Mouse (Mus musculus) adrenal gland, postnatal 25 days (tissue): ENCODE data around the gene Sgsm2. TPM values are rescaled to one million over a fixed set of nuclear protein-coding genes. Genes with fewer than 3 reads are reported as not detected.
A peak's percentile ranks its signal among the peaks of the same experiment; 100 is the strongest.

Source experiments
- DNase-seq: peaks from one replicate; pipeline ENCODE4 v3.0.0; 2021; ENCODE audit warnings: mixed read lengths
- total RNA-seq: library from RNA; stranded (reverse); gene quantifications from 2 replicates; pipeline ENCODE4 v1.2.3, GENCODE M21; 2021

Sgsm2 gene
- total RNA-seq, 1 experiment from 2014 or later: 34.7 TPM

DNA sequence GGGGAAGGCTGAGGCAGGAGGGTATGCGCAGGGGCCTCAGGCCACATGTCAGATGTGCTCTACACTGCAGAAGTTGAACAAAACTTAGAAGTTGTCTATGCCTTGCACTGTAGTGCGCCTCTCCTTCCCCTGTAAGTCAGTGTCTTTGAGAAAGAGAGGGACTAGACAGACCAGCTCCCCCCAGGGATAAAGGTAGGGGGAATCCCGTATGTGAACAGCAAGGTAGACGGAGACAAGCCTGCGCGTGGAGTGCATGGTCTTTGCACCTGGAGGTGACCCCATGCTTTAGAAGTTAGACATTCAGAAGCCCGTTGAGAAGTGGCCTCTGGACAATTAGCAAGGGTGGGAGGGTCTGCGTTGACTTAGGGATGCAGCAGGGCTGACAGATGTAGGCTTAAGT, 56.1 kb downstream of the Sgsm2 start:
- no peak for DNase-seq

DNA sequence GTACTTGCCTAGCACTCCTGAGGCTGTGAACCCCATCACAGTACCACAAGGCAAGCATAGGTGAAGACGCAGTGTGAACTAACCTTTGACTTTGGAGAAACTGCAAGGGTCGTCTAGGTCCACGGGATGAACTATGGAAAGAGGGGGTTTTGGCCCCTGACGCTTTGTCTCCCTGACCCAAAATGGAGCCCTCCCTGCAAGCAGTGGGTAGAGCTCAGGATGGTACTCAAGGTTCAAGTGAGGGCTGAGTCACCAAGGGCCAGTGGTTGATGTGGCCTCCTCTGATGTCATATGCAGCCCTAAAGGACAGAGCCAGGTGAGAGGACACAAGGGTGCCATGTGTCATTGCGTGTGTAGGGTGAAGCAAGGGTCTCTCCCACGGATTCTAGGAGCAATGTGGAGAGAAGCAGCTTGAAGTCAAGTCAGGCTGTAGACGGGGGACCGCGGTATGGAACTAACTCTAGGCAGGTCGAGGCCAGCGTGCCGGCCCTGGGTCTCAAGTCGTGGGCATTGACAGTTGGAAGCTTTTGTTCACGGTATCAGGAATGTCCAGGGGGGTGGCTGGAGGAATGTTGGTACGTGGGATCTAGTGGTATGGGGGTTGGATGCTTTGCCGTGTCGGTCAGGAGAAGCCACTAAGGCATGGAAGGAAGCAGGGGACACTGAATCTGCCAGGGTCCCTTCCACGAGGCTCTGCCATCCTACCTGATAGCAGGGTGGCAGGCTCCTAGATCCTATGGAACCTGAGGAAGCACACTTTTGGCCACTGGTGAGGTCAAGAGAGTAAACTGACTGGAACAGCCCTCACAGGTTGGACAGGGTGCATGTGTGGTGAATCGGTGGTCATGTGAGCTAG, 56.8 kb downstream of the Sgsm2 start:
- DNase-seq: peak; percentile 1

DNA sequence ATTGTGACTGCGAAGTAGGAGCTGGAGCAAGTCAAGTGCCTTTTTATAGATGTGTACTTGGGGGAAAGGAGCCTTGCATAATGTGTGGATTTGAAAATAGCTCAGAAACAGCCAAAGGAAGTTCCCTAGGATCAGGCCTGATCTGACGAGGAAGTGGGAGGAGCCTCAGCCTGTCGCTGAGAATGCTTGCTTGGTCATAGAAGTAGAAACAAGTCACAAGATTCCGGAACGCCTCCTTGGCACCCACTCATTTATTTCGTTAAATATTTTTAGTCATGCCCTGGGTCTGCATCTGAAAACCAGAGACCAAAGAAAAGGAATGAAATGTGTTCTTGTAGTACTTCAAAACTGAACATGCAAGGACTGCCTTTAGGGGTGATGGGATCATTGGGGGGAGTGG, 57.9 kb downstream of the Sgsm2 start:
- peak; percentile 26 for DNase-seq

DNA sequence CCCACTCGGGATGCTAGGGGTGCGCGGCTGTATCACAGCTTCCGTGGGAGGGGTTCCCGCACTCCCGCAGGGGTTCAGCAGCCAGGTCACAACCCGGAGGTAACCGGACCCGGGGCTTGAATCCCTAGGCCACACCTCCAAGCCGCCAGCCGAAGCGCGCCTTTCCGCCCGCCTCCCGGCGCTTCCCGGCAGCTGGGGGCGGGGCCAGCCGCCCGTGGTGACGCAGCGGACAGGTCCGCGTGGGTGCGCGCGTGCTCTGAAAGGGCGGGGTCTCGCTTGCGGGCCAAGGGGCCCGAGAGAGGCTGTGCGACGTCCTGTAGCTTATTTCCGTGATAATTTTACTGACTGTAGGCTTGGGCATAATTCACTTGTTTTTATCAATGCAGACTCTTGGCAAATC, 58.4 kb downstream of the Sgsm2 start:
- DNase-seq: peak; percentile 94

DNA sequence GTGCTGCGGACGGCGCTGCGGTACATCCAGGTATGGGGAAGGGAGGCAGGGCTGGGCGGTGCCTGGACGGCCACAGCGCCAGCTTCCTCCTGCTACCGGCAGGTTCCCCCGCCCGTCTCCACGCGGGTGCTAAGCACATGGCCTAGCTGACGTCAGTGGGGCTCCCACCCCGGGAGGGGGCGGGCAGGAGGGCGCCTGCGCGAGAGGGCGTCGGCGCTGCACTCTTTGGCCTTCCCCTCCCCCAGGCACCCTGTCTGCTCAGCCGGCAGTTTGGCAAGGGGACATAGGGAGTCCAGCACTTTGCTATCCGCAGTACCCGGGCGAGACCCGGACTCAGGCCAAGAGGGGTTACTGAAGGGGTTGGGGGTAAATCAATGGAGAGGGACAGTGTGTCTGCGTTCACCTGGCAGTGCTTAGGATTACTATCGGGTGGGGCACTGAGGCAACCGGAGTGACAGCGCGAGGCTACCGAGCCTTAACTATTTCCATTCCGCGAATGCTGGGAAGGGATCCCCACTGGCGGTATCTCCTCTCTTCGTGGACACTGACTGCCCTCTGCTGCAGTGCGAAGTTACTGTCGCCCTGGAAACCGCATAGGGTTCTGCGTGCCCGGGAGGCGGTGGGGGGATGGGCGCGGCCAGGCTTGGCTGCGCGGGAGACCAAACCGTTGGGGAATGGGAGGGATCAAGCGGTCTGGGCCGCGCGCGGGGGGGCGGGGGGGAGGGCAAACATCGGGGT, 59.0 kb downstream of the Sgsm2 start:
- DNase-seq: peak; percentile 94

DNA sequence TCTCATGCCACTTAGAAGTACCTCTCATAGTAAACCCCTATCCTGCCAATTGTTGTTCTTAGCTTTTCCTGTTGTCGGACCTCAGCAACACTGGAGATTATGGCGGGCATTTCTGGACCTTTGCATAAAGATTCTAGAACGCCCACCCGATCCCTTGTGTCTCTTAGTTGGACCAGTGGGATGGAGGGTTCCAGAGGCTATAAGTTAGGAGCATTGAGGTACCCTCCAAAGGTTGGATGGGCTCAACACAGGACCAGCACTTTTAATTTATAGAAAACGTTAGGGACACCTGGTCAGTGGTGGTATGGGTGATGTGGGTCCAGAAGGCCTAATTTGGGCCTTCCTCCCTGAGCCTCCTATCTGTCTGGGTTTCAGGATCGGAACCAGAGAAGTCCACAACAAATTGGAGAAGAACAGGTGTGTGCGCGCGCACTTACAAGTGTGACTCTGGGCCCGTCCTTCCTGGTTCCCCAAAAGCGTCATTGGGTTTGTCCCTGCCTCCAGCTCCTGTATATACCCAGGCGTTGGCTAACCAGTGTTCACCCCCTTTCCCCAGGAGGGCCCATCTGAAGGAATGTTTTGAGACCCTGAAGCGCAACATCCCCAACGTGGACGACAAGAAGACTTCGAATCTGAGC, 59.7 kb downstream of the Sgsm2 start:
- no peak for DNase-seq

DNA sequence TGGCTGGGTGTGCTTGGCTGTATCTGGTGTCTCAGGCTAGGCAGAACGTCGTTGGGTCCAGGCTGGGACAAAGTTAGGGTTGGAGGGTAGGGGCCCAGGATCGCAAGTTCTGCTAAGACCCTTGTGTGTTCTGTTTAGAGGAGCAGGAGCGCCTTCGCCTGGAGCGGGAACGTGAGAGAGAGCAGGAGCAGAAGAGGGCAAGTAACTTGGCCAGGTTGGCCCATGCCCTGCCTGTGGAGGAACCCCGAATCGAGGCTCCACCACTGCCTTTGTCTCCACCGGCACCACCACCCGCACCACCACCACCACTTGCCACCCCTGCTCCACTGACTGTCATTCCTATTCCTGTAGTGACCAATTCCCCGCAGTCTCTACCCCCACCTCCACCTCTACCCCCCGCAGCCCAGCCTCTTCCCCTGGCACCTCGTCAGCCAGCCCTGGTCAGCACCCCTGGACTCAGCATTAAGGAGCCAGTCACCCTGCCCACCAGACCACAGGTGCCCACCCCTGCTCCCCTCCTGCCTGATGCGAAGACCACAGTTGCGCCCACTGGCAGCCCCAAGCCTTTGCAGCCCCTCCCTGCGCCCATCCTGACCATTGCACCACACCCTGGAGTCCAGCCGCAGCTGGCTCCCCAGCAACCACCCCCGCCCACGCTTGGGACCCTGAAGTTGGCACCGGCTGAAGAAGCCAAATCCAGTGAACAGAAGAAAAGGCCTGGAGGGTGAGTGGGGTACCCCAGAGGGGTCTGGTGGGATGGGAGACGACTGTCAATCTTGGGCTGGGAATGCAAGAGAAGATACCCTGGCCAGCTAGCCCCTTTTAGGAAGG, 60.4 kb downstream of the Sgsm2 start:
- DNase-seq: no peak

DNA sequence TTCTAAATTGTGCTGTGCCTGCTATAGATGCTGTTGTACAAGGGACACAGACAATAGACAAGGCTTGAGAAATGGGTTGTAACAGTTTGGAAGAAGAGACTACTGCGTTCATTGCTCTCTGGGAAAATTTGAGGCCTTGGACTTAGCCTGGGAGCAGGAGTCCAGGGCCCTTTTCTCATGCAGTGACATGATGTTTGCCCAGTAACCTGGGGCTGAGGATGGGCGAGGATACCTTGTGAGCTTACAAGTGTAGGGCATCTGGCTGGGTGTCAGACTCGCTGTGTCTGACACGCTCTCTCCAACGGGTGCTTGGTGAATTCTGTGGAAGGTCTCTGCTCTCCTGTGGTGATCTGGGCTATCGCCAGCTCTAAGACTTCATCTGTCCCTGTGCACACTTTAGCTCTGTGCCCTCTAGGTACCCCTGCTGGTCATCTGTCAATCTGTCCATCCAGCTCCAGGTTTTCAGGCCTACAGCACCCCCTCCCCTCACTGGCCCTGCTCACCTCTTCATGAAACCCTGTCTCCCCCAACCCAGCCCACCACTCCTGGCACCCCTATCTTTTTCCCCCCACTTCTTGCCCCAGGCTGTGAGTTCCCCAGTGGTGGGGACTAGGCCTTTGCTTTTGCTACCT, 61.2 kb downstream of the Sgsm2 start:
- DNase-seq: no peak

DNA sequence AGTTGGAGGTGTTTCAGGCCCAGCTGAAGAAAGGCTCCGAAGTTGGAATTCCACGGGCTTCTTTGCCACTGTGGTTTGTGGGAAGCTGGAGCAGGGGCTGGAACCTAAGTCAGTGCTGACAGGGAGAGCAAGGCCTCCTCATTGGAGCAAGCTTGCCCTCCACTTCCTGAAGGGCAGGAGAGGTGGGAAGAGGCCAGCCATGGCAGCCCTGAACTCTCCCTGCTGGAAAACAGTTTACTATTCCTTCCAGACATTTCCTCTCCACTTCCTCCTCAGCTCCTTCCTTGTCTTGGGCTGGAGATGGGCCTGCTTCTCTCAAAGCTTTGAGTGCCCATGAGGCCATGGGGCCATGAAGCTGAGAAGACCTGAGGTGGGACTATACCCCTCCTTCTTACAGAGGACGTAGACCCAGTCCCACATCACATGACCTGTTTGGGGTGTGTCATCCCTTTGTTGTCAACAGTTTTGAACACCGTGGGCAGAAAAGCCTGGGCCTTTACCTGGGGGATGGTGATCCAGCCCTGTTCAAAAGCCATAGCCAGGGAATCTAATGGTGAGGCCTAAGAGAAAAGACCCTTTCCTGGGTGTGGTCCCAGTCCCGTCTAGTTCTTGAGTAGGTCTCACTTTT, 62.1 kb downstream of the Sgsm2 start:
- no peak for DNase-seq

DNA sequence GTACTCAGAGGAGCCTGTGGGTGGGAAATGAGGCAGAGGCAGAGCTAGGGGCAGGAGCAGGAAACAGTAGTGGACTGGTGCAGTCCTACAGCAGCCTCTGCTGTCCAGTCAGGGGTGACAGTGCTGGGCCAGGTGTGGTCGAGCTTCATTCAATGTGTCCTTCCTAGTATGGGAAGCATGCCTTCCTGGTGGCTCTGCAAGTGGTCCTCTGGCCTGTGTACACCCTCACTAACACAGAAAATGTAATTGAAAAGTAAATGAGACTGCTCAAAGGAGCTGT, 62.6 kb downstream of the Sgsm2 start:
- DNase-seq: no peak

DNA sequence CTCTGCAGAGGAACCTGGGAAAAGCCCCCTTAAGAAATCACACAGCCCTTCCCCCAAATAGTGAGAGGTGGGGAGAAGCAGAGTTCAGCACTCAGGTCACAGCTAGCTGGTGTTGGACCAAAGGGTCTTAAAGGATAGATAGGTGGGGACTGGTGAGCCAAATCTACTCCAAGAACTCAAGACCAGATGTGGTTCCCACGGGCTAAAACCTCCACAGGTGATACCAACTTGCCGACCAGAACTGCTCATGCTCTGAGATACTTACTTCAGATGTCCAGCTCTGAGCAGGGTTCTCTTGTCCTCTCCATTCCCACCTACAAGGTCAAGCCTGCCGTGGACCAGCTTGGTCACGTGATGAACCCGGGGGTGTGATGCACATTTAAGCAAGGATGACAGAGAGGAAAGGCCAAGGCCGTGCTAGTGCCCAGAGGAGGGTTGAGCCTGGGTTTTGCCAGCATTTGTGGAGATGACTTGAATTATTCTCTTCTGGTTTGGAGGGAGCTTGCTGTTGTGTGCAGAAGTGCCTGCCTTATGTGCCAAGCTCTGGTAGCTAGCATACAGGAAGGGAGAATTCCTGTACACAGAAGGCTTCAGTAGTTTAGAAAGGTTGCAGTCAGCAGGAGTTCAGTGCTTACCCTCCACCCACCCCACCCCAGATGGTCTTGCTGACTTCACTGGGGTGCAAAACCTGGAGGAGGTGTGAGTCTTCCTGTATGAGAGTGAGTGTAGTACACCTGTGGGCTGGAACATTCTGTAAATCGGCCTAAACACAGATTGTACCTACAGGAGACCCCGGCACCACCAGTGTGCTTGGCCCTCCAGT, 63.1 kb downstream of the Sgsm2 start:
- DNase-seq: peak; percentile 73

DNA sequence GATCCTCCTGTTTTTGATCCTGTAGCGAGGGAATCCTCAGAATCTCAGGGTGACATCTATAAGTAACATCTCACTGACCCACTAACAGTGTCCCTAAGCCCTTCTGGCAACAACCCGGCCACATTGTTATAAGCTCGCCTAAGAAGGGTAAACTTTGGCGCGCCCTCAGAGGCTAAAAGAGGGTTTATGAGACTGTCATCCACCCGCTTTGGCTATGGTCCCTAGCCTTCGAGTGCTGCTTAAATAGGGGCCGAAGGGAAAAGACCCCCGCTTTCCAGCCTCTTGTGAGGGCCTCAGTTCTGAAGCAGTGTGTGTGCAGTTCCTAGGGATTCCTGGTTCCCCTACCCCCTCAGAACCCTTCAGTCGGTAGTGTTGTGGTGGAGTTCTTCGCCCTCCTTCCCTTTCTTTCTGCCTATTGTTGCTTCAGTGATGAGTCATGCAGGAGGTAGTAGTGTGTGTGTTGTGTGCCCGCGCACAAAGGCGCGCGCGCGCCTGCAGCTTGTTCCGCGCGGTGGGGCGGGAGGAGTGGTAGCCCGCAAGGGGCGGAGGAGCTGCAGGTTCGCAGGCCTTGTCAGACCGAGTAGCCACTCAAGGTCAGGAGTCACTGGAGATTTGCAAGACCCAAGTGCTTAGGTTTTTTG, 64.2 kb downstream of the Sgsm2 start:
- DNase-seq: peak; percentile 78

DNA sequence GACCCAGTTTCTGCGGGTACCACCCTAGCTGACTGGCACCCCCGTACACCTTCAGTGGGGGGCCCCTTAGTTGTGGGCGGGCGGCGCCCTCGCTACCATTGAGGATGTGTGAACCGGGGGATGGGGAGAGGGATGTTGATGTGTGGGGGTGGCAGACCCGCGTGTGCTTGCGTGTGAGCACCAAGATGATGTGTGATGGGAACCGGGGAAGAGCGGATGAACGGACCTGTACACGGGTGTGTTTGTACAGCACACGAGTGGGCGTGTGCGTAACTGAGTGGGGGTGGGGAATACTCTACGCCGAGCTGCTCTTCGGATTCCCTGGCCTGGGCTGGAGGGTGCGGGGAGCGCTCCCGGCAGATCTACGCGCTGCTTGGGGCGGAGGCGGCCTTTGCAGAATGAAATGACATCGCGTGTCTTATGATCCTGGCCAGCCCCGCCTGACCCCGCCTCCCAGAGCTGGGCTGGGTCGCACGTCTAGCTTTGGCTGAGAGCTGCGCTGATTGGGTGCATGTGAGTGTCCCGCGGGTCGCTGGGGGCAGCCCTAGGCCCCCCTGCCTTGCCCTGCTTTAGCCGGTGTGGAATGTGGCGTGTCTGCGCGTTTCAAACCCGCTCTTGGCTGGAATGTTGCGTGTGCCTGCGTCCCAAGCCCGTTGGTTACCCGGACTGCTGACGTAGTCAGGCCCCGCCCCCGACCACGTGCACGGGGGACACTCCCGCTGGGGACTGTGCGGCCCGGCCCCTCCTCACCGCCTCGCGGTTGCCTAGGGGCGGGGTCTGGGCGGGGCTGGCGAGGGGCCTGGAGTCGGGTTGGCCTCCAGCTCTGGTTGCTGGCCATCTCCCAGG, 65.0 kb downstream of the Sgsm2 start:
- peak; percentile 100 for DNase-seq

DNA sequence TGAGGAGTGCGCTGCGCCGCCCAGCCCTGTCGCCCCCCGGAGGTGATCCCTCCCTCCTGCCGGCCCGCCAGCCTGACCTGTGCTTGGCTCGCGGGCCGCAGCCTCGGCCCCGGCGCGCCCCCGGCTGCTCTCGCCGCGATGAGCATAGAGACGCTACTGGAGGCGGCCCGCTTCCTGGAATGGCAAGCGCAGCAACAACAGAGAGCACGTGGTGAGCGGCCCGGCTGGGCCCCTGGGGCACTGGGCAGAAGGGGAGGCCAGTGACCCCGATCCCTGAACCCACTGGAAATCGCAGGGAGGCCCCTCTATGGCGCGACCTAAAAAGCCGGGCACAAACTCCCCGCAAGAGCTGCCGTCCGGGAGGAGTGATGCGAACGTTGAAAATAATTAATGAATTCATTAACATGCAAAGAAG, 65.7 kb downstream of the Sgsm2 start:
- peak; percentile 59 for DNase-seq

DNA sequence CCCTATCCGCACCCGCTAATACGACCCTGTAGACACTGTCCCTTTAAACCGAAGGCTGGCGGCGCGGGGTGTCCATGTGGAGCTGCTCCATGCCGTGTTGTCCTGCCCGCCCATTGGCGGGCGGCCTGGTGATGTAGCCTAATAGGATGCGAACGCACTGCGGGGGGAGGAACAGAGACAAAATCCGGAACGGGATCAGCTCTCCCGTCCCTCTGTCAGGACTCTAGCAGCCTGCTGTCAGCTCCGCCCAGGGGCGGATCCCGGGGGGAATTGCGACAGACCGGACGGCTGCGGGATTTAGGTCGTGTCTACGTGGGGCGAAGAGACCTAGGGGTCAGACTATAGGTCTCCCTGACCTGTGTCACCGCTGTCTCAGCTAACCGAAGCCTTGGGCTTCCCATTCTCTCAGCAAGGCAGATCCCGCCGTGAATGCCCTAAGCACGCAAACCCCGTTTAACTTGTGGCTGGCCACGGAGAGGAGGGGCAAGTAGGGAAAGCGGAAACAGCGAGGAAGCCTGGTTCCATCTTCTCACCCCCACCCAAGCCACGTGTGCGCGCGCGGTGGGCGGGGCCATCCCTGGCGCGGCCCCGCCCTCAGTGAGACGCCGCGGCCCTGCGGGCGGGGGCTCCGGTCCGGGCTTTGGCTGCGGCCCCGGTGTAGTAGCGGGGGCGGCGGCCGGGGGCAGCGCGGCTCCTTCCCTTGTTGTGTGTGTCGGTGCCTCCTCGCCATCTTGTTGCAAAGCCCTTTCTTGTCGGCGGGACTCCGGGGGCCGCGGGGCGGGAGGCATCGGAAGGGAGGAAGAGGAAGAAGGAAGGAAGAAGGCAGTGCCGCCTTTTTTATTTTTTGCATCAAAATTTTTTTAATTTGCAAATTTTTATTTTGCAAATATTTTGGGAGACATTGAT, 66.4 kb downstream of the Sgsm2 start, which contains the start of gene Mnt:
Gene Mnt (plus strand): TSS at position 665 of the 906 bp plus-strand sequence.
- peak; percentile 97 for DNase-seq

DNA sequence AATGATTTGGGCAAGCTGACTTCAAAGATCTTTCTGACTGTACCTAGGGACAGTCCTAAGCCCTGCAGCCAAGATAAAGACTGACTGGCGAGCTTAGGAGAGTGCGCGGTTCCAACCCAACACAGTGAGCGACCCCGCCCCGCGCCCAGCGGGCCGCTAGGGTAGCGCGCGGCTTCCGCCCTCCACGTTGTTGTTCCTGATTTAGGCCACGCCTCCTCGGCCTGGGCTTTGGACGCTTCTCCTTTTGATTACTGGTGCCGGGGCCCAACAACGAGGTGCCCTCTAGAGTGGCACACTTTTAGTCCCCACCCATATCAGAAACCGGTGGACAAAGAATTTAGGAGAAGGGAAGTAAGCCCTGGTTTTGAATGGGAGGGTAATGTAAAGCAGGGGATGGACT, 67.0 kb downstream of the Sgsm2 start:
- peak; percentile 86 for DNase-seq

DNA sequence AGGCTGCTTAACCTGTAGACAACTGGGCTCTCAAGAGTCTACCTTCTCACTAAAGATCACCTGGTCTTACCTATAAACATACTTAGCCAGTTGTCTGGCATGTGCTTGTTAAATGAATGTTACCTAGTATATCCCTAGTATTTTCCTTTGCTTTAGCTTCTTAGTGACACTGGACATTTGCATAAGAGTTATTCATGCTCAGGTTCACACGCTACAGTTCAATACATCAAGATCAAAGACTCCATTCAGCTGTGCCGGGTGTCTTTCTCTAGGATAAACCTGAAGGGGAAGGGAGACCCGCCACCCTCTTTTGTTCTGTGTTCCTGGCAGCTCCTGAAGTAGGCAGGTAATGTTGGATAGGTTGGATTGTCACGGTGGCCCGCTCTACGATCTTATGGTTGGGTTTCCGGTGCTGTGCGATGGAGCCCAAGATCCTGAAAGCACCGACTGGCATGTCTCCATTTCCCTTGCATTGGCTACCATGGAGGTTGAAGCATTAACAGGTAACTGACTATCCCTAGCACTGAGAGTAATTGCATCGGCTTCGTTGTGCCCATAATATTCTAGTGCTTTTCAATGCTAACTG, 67.8 kb downstream of the Sgsm2 start:
- DNase-seq: no peak
